Mouse (Mus musculus): ENCODE measurements around the gene Myf5. TPM values are rescaled to one million over a fixed set of nuclear protein-coding genes. Genes with fewer than 3 reads are reported as not detected.

The Myf5 gene
- polyA plus RNA-seq, 1 experiment, result not detected

GRCm38 (mm10) chr10:107499656-107500055 lies 13.7 kb upstream of the Myf5 start:
- Histone ChIP-seq H3K27me3 (ENCODE audit: control insufficient read depth, insufficient read depth, low read length) (no peaks in the 10 kb centered on the region), H3K4me3 (ENCODE audit: control insufficient read depth, low read depth, low read length) (no peak overlapping the region), H3K27ac (ENCODE audit: control insufficient read depth, insufficient read depth, low read depth, low read length) (no peak overlapping the region), H3K4me1 (ENCODE audit: control insufficient read depth, insufficient read depth, low read length) (no peaks in the 10 kb centered on the region), H3K36me3 (ENCODE audit: control insufficient read depth, insufficient read depth, low read length) (no peaks in the 10 kb centered on the region)
- TF ChIP-seq CTCF (IDR thresholded peaks at IDR 0.05; ENCODE audit: control insufficient read depth, insufficient read depth, insufficient replicate concordance, low read depth, low read length) (no peak), POLR2A (IDR thresholded peaks at IDR 0.05; ENCODE audit: control insufficient read depth, low read depth, low read length) (no peak)

- no peak overlapping the region for H3K4me3 ChIP-seq (ENCODE audit: control insufficient read depth, low read depth, low read length)
- no peak overlapping the region for H3K27ac ChIP-seq (ENCODE audit: control insufficient read depth, insufficient read depth, low read depth, low read length)
- H3K36me3 ChIP-seq (ENCODE audit: control insufficient read depth, insufficient read depth, low read length), result no peaks in the 10 kb centered on the region
- H3K27me3 ChIP-seq (ENCODE audit: control insufficient read depth, insufficient read depth, low read length), result no peaks in the 10 kb centered on the region
- TF ChIP-seq CTCF (IDR thresholded peaks at IDR 0.05; ENCODE audit: control insufficient read depth, insufficient read depth, insufficient replicate concordance, low read depth, low read length) (no peak), POLR2A (IDR thresholded peaks at IDR 0.05; ENCODE audit: control insufficient read depth, low read depth, low read length) (no peak)
- H3K4me1 ChIP-seq (ENCODE audit: control insufficient read depth, insufficient read depth, low read length), result peaks cover 2% of the 10 kb centered on the region; the same call in 1 of the 2 replicates
Measured at GRCm38 (mm10) chr10:107496402-107496801, 10.5 kb upstream of the Myf5 start.

GRCm38 (mm10) chr10:107494568-107494967 lies 8.6 kb upstream of the Myf5 start, which contains the start of gene Myf6:
Gene Myf6 (minus strand): TSS chr10:107494737.
- H3K4me1 ChIP-seq (ENCODE audit: control insufficient read depth, insufficient read depth, low read length), result peaks cover 2% of the 10 kb centered on the region; the same call in 1 of the 2 replicates
- no peaks in the 10 kb centered on the region for H3K27me3 ChIP-seq (ENCODE audit: control insufficient read depth, insufficient read depth, low read length)
- H3K4me3 ChIP-seq (ENCODE audit: control insufficient read depth, low read depth, low read length), result no peak within 1 kb of the TSS
- no peaks in the 10 kb centered on the region for H3K36me3 ChIP-seq (ENCODE audit: control insufficient read depth, insufficient read depth, low read length)
- TF ChIP-seq POLR2A (IDR thresholded peaks at IDR 0.05; ENCODE audit: control insufficient read depth, low read depth, low read length) (no peak), CTCF (IDR thresholded peaks at IDR 0.05; ENCODE audit: control insufficient read depth, insufficient read depth, insufficient replicate concordance, low read depth, low read length) (no peak)
- no peak within 1 kb of the TSS for H3K27ac ChIP-seq (ENCODE audit: control insufficient read depth, insufficient read depth, low read depth, low read length)

- Histone ChIP-seq H3K4me3 (ENCODE audit: control insufficient read depth, low read depth, low read length) (no peak overlapping the region), H3K4me1 (ENCODE audit: control insufficient read depth, insufficient read depth, low read length) (peaks cover 2% of the 10 kb centered on the region; the same call in 1 of the 2 replicates), H3K36me3 (ENCODE audit: control insufficient read depth, insufficient read depth, low read length) (no peaks in the 10 kb centered on the region), H3K27me3 (ENCODE audit: control insufficient read depth, insufficient read depth, low read length) (no peaks in the 10 kb centered on the region), H3K27ac (ENCODE audit: control insufficient read depth, insufficient read depth, low read depth, low read length) (no peak overlapping the region)
- TF ChIP-seq CTCF (IDR thresholded peaks at IDR 0.05; ENCODE audit: control insufficient read depth, insufficient read depth, insufficient replicate concordance, low read depth, low read length) (no peak), POLR2A (IDR thresholded peaks at IDR 0.05; ENCODE audit: control insufficient read depth, low read depth, low read length) (no peak)
Measured at GRCm38 (mm10) chr10:107493580-107494474, 7.9 kb upstream of the Myf5 start.

GRCm38 (mm10) chr10:107492867-107493579 lies 7.1 kb upstream of the Myf5 start:
- Histone ChIP-seq H3K27ac (ENCODE audit: control insufficient read depth, insufficient read depth, low read depth, low read length) (no peak overlapping the region), H3K4me3 (ENCODE audit: control insufficient read depth, low read depth, low read length) (no peak overlapping the region), H3K36me3 (ENCODE audit: control insufficient read depth, insufficient read depth, low read length) (no peaks in the 10 kb centered on the region), H3K4me1 (ENCODE audit: control insufficient read depth, insufficient read depth, low read length) (peaks cover 2% of the 10 kb centered on the region; the same call in 1 of the 2 replicates), H3K27me3 (ENCODE audit: control insufficient read depth, insufficient read depth, low read length) (no peaks in the 10 kb centered on the region)
- TF ChIP-seq CTCF (IDR thresholded peaks at IDR 0.05; ENCODE audit: control insufficient read depth, insufficient read depth, insufficient replicate concordance, low read depth, low read length), result no peak
- TF ChIP-seq POLR2A (IDR thresholded peaks at IDR 0.05; ENCODE audit: control insufficient read depth, low read depth, low read length), result no peak

GRCm38 (mm10) chr10:107488654-107489315 lies 2.9 kb upstream of the Myf5 start:
- H3K27me3 ChIP-seq (ENCODE audit: control insufficient read depth, insufficient read depth, low read length), result no peaks in the 10 kb centered on the region
- no peak for TF ChIP-seq CTCF (IDR thresholded peaks at IDR 0.05; ENCODE audit: control insufficient read depth, insufficient read depth, insufficient replicate concordance, low read depth, low read length)
- no peak for TF ChIP-seq POLR2A (IDR thresholded peaks at IDR 0.05; ENCODE audit: control insufficient read depth, low read depth, low read length)
- no peak overlapping the region for H3K4me3 ChIP-seq (ENCODE audit: control insufficient read depth, low read depth, low read length)
- peaks cover 12% of the 10 kb centered on the region for H3K4me1 ChIP-seq (ENCODE audit: control insufficient read depth, insufficient read depth, low read length)
- no peaks in the 10 kb centered on the region for H3K36me3 ChIP-seq (ENCODE audit: control insufficient read depth, insufficient read depth, low read length)
- H3K27ac ChIP-seq (ENCODE audit: control insufficient read depth, insufficient read depth, low read depth, low read length), result no peak overlapping the region

Data from testis, adult 2 months (tissue).